Mouse (Mus musculus) adrenal gland, adult 18-20 months (tissue): ENCODE measurements around the gene Fmc1. TPM values are rescaled to one million over a fixed set of nuclear protein-coding genes. Genes with fewer than 3 reads are reported as not detected.
A peak's percentile ranks its signal among the peaks of the same experiment; 100 is the strongest.
"Not testable (repeated sequence)": the region's sequence is repeated elsewhere in the genome, so short reads cannot be mapped to it uniquely, and the experiment has no call there.

ENCODE experiments used
- DNase-seq, 2 experiments: peaks; one replicate each; pipeline ENCODE4 v3.0.0; 2021 to 2022; ENCODE audit warnings: low spot score in 2 of 2
- long read RNA-seq, 2 experiments: library from polyadenylated mRNA; stranded (forward); transcript quantifications; one replicate each; pipeline ENCODE4 v2.0.0; 2021
- total RNA-seq, 2 experiments: library from RNA; stranded (reverse); gene quantifications; 1 replicate in 1 of 2; 2 replicates in 1 of 2; pipeline ENCODE4 v1.2.3; 2021

Fmc1 gene
- 100 to 1,000 TPM; 109 to 148 TPM for total RNA-seq
- long read RNA-seq, experiment 1, transcript Fmc1-201 (2 exons, 479 nt): major isoform, 16 of 17 reads
- long read RNA-seq, experiment 1, partial matches to known transcripts: 1 of 17 reads
- long read RNA-seq, experiment 1, other reads (novel, unspliced or antisense): 0 of 17 reads
- long read RNA-seq, experiment 2, transcript Fmc1-201 (2 exons, 479 nt): major isoform, 51 of 56 reads
- long read RNA-seq, experiment 2, partial matches to known transcripts: 5 of 56 reads
- long read RNA-seq, experiment 2, other reads (novel, unspliced or antisense): 0 of 56 reads

DNA sequence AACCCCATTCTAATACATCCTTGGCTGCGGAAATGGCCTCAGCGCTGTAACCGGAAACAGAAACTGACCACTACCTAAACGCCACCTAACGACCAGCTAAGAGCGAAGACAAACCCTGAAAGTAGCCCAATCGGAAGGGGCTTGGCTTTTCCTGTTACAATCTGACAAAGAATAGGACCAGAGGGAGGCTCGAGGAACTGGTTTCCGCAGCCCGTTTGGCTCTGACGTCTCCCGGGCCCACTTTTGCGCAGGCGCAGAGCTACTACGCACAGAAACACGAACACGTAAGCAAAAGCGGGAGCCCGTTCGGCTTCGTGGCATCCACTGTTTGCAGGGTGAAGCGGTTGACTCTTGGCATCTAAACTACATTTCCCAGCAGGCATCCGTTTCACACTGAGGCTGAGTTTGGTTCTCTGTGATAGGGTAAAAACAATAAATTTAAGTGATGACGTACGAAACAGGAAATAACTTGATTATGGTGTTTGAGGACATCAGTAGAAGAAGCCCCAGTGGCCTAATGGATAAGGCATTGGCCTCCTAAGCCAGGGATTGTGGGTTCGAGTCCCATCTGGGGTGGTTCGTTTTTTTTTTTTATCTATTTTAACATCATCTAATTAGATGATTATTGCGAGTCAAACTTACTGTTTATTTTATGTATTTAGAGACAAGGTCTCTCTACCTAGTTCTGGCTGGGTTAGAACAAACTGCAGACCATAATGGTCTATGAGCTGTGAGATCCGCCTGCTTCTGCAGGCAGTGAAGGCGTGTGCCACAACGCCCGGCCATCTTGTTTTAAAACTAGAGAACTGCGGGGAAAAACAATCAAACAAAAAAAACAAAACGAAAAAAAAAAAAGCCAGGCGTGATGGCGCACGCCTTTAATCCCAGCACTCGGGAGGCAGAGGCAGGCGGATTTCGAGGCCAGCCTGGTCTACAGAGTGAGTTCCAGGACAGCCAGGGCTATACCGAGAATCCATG is at the start of gene Fmc1:
TSS of gene Fmc1 (plus strand) at position 75 of the 978 bp plus-strand sequence.
- DNase-seq: peak; percentile 91 to 92

DNA sequence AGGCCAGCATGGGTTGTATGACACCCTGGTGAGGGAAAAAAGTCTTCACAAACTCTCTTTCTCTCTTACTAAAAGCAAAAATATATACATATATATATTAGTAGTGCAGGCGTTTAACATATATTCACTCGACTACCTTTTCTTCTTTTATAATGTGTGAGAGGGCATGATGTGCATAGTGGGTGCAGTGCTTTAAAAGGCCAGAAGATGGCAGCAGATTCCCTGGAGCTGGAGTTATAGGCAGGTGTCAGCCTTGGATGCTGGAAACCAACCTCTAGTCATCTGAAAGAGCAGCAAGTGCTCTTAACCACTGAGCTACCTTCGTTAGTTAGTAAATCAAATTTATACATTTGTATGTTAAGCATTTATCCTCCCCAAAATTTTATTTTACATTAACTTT is 40.8 kb upstream of the Fmc1 start:
- DNase-seq: peak; percentile 36 to 37

DNA sequence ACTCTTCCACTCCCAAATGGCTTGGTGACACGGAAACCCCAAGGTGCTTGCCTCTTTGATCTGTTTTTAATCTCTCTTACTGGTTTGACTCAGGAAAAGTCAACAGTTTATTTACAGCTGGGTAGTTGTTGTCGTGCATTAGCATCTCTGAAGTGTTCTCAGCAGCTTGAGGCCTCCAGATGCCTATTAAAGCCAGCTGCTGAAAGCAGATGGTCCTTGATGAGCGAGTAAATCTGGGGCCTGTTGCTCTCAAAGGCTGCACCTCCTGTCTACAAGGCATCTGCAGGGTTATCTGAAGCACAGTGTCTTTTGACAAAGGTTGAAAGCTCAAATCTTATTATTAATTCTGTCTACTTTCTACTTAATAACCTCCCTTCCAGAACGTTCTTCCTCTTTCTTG is 37.7 kb upstream of the Fmc1 start:
- DNase-seq: no peak

DNA sequence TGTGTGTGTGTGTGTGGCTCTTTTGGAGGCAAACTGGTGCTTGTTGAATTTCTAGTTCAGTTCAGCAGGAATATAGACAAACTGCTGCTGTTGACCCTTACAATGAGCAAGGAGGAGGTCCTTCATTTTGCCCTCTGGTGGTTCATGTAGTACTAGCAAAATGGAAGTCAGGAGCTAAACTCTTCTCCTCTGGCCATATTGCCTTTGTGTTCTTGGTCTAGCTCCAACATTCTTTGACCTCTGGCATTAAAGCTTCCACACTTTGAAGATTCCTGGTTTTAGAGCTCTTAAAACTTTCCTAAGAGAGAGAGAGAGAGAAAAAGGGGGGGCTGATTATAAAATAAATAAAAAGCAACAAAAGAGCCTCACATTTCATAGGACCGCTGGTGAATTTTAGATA is 21.2 kb upstream of the Fmc1 start:
- DNase-seq: no peak

DNA sequence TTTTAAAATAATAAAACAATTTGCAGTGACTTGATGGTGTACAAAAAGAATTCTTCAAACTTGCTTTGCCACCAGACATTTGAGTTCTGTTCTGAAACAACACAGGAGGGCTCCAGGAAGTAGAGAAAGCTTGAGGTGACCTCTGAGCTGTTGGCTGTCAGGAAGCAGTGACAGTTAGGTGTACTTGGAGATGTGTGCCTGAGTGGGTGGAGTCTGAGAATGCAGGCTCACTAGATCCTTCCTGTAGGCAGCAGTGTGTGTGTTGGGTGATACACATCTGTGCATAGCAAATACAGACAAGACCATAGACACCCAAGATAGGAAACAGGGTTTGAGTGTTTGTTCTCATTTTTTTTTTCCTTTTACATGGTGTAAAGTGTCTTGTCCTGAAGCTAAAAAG is 20.5 kb upstream of the Fmc1 start:
- DNase-seq: no peak

DNA sequence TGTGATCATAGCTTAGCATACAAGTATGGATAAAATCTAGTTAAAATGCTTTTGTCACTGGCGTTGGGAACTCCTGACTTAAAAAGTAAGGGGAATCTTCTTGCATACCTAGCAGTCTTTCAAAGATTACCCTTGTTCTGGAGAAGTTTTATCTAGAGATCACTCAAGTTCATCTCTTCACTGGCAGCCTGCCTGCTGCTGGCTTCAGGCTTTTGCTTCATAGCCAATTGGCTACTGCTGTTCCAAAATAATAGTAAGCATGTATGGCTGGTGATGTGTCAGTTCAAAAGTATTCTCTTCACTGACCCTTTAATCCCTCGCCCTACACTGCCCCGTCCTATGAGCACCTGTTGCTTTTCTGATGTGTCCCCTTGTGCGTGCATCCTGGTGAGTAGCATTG is 18.1 kb upstream of the Fmc1 start:
- DNase-seq: no peak

DNA sequence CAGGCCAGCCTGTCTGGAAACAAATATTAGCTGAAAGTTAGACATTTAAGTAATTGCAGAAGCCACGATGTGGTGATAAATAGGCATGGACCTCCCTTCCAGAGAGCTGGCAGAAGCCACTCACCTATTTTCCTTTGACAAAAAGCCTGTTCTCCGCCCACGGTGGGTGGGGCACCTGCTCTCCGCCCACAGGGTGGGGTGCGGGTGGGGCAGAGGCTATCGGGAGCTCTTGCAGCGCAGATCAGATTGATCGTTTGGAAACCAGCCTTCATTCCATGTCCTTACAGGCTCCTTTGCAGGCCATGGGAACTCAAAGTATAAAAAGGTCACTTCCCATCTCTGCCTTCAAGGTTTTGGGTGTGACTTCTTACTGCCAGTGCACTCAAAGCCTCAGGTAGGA is 9.5 kb upstream of the Fmc1 start:
- DNase-seq: no peak

DNA sequence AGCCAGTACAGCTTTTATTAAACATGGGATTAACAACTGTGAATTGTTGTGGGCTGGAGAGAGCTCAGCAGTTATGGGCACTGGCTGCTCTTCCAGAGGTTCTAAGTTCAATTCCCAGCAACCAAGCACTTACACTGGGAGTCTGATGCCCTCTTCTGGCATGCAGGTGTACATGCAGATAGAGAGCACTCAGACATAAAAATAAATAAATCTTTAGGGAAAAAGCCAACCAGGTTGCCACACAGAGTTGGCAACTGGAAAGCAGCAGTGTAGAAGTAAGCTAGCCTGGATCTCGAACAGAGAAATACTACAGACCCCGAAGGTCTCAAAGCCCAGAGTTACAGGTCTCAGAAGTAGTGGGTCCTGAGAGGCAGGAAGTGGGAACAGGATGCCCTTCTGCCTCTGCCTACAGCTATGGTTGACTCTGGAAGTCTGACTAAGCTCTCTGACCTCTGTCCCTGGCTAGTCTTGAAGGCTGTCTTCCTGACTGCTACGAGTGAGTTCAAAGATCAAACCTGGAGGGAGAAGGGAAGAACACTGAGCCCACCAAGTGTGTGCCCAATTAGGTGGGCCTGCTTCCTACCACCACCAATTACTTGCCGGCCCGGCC is 2.0 kb upstream of the Fmc1 start:
- peak in 1 of 2 experiments; percentile 19 for DNase-seq

DNA sequence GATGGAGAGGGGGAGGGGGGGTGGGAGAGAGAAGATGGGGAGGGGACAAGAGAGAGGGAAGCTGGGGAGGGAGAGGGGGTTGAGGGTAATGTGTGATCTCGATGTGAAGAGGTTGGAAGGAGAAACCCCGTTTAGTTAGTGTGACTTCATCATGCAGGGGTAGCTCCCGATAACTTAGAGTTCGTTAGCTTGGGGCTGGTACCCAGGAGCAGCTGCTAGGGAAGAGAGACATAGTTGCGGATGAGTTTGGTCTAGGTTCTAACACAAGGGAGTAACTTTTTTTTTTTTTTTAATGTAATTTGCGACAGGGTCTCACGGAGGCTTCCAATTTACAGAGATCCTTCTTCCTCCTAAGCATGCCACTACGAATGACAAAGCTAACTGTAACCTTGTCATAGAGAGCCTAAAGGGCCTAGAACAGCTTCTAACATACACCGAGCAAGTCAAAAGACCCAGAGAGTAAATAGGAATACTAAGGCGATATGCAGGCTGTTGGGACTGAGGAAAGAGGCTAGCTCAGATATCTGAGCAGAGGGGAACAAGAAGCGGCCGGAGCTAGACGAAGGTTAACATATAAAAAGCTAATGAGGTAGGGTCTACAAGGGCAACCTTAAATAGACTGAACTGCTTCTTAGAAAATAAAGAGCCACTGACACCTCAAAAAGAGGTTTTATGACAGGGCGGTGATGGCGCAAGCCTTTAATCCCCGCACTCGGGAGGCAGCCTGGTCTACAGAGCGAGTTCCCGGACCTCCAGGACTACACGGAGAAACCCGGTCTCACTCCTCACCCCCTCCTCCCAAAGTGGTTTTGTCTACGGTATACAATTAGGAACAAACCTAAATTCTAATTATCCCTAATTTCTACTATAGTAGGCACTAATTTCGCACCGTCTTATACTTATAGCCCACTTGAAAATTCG is 542 bp upstream of the Fmc1 start:
- peak; percentile 35 to 47 for DNase-seq

DNA sequence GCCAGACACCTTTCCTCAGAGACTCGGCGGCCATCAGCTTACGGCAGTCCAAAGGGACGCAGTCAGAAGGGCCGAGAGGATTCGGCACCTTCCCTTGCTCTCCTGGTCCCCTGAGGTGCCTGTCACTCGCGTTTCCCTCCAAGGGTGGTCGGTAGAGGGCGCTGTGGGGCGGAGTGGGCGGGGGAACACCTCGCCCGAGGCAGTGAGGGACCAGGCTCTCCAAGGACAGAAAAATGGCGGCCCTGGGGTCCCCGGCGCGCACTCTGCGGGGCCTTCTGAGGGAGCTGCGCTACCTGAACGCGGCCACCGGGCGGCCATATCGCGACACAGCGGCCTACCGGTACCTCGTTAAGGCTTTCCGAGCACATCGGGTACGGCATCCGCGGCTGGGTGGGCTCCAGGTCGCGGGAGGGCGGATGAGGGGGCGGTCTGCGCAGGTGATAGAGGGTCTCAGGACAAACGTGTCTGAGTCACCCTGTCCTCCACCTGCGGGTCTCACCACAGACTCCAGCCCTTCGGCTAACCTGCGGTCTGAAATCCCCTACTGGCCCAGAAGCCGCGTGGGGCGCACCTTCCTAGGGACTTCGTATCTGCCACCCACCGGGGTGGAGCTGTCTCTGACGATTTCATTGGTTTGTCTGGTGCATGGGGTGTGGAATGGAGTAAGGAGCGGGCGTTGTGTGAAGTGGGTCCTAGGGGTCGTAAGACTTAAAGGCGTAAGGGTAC is 1.5 kb downstream of the Fmc1 start:
- DNase-seq: peak; percentile 100

DNA sequence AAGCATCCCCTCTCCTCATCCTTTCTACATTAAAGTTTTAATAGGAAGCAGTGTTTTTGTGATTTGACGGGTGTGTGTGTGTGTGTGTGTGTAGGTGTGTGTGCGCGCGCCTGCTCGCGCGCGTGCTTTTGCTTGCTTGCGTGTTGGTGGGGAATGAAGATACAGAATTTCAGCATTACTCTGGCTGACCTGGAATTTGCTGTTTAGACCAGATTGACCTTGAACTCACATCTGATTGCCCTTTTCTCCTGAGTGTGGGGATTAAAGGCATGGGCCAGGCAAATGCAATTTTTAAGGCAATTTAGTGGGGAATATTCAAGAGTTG is 2.0 kb downstream of the Fmc1 start:
- no peak for DNase-seq

DNA sequence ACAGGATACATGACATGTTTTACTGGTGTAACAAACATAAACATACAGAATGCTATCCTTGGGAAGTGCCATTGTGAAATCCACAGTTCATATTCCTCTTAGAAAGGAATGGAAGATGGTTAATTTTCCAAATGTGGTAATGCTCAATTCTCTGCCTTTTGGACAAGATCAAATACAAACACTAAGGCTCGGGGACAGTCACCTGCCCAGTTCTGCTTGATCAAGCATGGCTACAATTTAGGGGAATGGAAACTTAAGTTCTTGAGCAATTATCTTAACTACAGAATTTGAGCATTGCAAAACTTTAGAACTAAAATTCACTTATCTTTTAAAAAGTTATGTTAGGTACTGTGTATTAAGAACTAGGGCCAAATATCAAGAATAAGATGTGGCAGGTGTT is 2.5 kb downstream of the Fmc1 start:
- DNase-seq: no peak

DNA sequence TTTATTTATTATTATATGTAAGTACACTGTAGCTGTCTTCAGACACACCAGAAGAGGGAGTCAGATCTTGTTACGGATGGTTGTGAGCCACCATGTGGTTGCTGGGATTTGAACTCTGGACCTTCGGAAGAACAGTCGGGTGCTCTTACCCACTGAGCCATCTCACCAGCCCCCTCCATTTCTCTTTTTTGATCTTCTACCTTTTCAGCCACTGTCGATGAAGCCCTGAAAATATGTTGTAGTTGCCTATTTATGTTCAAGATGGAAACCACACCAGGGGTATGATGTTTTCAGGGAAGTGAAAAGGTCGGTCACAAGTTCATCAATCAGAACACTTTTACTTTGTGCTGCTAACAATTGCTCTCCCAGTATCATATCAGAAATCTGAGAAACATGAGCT is 10.8 kb downstream of the Fmc1 start:
- not testable (repeated sequence) for DNase-seq

DNA sequence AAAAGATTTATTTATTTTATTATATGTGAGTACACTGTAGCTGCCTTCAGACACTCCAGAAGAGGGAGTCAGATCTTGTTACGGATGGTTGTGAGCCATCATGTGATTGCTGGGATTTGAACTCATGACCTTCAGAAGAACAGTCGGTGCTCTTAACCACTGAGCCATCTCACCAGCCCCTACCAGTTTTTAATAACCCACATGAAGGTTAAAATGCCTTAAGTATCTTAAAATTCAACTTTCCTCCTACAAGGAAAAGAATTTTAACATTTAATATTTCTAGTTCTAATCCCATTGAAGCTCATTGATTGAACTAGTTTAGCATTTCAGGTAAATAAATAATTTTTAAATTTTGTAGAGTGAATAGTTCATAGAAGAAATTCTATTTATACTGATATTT is 13.7 kb downstream of the Fmc1 start:
- DNase-seq: not testable (repeated sequence)

DNA sequence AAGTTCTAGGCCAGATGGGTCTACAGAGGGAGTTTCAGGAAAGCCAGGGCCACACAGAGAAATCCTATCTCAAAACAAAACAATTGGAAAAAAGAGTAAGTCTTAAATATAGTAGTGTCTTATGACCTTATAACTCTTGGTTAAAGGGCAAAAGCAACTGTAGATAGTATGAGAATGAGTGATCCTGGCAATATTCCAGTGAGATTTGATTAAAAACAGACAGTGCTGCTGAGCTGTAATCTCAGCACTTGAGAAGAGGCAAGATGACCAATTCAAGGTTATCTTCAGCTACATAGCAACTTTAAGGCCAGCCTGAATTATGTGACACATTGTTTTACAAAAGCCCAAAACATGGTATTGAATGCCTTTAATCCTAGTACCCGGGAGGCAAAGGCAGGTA is 14.4 kb downstream of the Fmc1 start:
- DNase-seq: no peak

DNA sequence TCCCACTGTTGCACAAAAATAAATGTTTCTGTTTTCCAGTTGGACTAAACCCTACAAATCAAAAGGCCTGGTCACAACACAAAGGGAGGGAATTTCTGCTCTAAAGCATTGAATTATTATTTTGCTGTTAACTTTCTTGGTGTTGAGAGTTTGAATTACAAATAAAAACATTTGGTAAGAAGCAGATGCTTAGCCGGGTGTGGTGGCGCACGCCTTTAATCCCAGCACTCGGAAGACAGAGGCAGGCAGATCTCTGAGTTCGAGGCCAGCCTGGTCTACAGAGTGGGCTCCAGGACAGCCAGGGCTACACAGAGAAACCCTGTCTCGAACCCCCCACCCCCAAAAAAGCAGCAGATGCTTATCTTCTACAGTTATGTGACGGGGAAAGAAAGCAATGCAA is 15.3 kb downstream of the Fmc1 start:
- DNase-seq: not testable (repeated sequence)

DNA sequence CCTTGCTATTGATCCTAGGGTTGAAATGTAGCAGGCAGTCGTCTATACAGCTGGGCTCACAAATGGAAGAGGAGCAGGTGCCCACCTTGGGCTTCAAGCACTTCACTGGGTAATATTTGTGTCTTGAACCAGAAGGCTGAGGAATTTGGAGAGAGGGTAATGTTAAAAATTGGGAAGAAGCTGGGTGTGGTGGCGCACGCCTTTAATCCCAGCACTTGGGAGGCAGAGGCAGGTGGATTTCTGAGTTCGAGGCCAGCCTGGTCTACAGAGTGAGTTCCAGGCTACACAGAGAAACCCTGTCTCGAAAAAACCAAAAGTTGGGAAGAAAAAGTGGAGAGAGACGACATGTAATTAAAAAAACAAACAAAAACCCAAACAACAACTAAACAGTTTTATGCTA is 16.5 kb downstream of the Fmc1 start:
- DNase-seq: not testable (repeated sequence)

DNA sequence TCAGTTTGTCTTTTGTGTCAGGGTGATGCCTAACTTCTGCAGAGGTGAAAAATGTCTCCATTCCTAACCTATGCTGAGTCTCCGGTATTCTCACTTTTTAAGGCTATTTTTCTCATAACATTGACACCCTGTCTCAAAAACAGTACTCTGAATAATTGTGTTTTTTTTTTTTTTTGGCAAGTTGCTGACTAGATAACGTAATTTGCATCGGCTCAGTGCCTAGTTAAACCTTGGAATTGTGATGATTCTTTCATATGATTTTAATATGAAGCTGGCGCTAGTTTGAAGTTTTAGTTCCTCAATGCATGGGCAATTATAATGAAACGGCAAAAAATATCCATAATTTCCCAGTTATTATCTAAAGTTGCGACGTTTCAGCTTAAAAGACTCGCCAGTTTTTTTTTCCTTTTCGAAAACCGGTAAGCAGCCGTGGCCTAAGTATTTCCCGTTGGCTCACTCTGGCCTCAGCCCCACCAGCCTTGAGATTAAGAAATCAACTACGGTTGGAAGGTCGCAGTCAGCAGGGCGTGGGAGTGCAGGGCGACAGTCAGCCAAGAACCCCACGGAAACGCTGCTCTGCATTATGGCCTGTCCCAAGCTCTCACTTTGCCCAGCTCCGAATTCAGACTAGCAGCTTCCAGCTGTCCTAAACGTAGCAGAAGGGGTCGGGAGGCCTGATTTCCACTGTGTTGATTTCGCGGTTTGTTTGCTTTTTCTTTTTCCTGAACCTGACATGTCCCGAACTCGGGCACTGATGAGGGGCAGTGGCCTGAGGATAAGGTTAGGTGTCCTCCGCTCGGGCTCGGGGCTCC is 17.2 kb downstream of the Fmc1 start:
- DNase-seq: peak; percentile 61 to 77
